Mouse (Mus musculus): ENCODE results near the gene Gm42791.

Gm42791 gene

GRCm38 (mm10) chr5:148994706-148995414 lies at the start of gene Gm42791:
Gm42791 (minus strand) TSS chr5:148995147.
- DNase-seq (ENCODE audit: low spot score) = peak; percentile 97

- no peak for DNase-seq (ENCODE audit: low spot score)
Observed at GRCm38 (mm10) chr5:149044067-149044466, 49.1 kb upstream of the Gm42791 start.

GRCm38 (mm10) chr5:149043240-149043639 lies 48.3 kb upstream of the Gm42791 start:
- DNase-seq (ENCODE audit: low spot score) = no peak

GRCm38 (mm10) chr5:149039825-149040224 lies 44.9 kb upstream of the Gm42791 start:
- DNase-seq (ENCODE audit: low spot score) = no peak

GRCm38 (mm10) chr5:149037729-149038128 lies 42.8 kb upstream of the Gm42791 start:
- DNase-seq (ENCODE audit: low spot score) = peak; percentile 47

- DNase-seq (ENCODE audit: low spot score) = no peak
Observed at GRCm38 (mm10) chr5:149036920-149037319, 42.0 kb upstream of the Gm42791 start.

- DNase-seq (ENCODE audit: low spot score) = no peak
Observed at GRCm38 (mm10) chr5:149032438-149032837, 37.5 kb upstream of the Gm42791 start.

GRCm38 (mm10) chr5:149031199-149031750 lies 36.3 kb upstream of the Gm42791 start:
- DNase-seq (ENCODE audit: low spot score) = peak; percentile 51

- no peak for DNase-seq (ENCODE audit: low spot score)
Observed at GRCm38 (mm10) chr5:149030103-149030502, 35.2 kb upstream of the Gm42791 start.

- no peak for DNase-seq (ENCODE audit: low spot score)
Observed at GRCm38 (mm10) chr5:149028394-149028793, 33.4 kb upstream of the Gm42791 start.

GRCm38 (mm10) chr5:149027389-149027788 lies 32.4 kb upstream of the Gm42791 start:
- no peak for DNase-seq (ENCODE audit: low spot score)

- no peak for DNase-seq (ENCODE audit: low spot score)
Observed at GRCm38 (mm10) chr5:149021120-149021519, 26.2 kb upstream of the Gm42791 start.

GRCm38 (mm10) chr5:149020681-149021062 lies 25.7 kb upstream of the Gm42791 start:
- DNase-seq (ENCODE audit: low spot score) = no peak

- no peak for DNase-seq (ENCODE audit: low spot score)
Observed at GRCm38 (mm10) chr5:149020059-149020680, 25.2 kb upstream of the Gm42791 start.

GRCm38 (mm10) chr5:149017666-149018415 lies 22.9 kb upstream of the Gm42791 start:
- DNase-seq (ENCODE audit: low spot score) = no peak

GRCm38 (mm10) chr5:149017181-149017580 lies 22.2 kb upstream of the Gm42791 start:
- no peak for DNase-seq (ENCODE audit: low spot score)

GRCm38 (mm10) chr5:149016261-149016660 lies 21.3 kb upstream of the Gm42791 start:
- DNase-seq (ENCODE audit: low spot score) = no peak

GRCm38 (mm10) chr5:149015335-149016201 lies 20.6 kb upstream of the Gm42791 start:
- no peak for DNase-seq (ENCODE audit: low spot score)

GRCm38 (mm10) chr5:149014600-149015268 lies 19.8 kb upstream of the Gm42791 start:
- DNase-seq (ENCODE audit: low spot score) = no peak

GRCm38 (mm10) chr5:149013817-149014508 lies 19.0 kb upstream of the Gm42791 start:
- DNase-seq (ENCODE audit: low spot score) = no peak
